Comparison of ENCODE assay signal across 8 mouse cellular contexts in genomic region chr4:123665681-123666278, GRCm38 (mm10). TPM values are rescaled to one million over a fixed set of nuclear protein-coding genes. Genes with fewer than 3 reads are reported as not detected.
DNase-seq lines count a peak whose midpoint lies in the region; ATAC-seq lines count a peak whose summit lies in the region.

No protein-coding gene starts in this region.

- 26% methylated on average over 11 of the region's 11 CpGs for WGBS in kidney, embryonic 14.5 days
- WGBS in embryonic facial prominence, embryonic 13.5 days: 33% methylated on average over 11 of the region's 11 CpGs
- 39% methylated on average over 11 of the region's 11 CpGs for WGBS in limb, embryonic 11.5 days

- H3K9ac ChIP-seq in kidney, embryonic 14.5 days (ENCODE audit: low read depth, low read length): peak overlapping the region; percentile 99
- peak overlapping the region; percentile 97 for H3K9ac ChIP-seq in embryonic facial prominence, embryonic 13.5 days
- peak overlapping the region; percentile 99 for H3K9ac ChIP-seq in limb, embryonic 11.5 days (ENCODE audit: low read length)

- ATAC-seq in kidney, embryonic 14.5 days (ENCODE audit: low FRiP score, low TSS enrichment): no peak
- no peak for ATAC-seq in embryonic facial prominence, embryonic 13.5 days (ENCODE audit: insufficient number of reproducible peaks, insufficient read depth, low FRiP score, low TSS enrichment, low read depth)
- ATAC-seq in limb, embryonic 11.5 days (ENCODE audit: insufficient number of reproducible peaks, low FRiP score, low TSS enrichment, low read depth): no peak

- H3K4me2 ChIP-seq in kidney, embryonic 14.5 days (replicated peaks; ENCODE audit: low read depth, low read length): peak overlapping the region; percentile 73
- H3K4me2 ChIP-seq in embryonic facial prominence, embryonic 13.5 days: peak overlapping the region; percentile 82
- H3K4me2 ChIP-seq in limb, embryonic 11.5 days (ENCODE audit: low read depth, severe bottlenecking): peak overlapping the region; percentile 68

- no peak for DNase-seq in kidney, postnatal 25 days
- no peak for DNase-seq in limb, embryonic 11.5 days (ENCODE audit: low spot score)
- DNase-seq in naive thymus-derived CD4-positive, alpha-beta T cell, adult 2 months (ENCODE audit: low read depth): peak; percentile 13
- no peak for DNase-seq in cerebellum, postnatal 10 days
- DNase-seq in c-Kit-positive CD71-positive TER-119-positive erythroid progenitor cells, embryonic 14.5 days (ENCODE audit: low spot score): no peak
- DNase-seq in cerebellum, postnatal 25 days: no peak

- no peaks in the 10 kb centered on the region for H3K27me3 ChIP-seq in kidney, embryonic 14.5 days (ENCODE audit: control insufficient read depth, insufficient read depth, low read length)
- H3K27me3 ChIP-seq in embryonic facial prominence, embryonic 13.5 days: no peaks in the 10 kb centered on the region
- H3K27me3 ChIP-seq in limb, embryonic 11.5 days (ENCODE audit: control insufficient read depth, insufficient read depth, low read length): no peaks in the 10 kb centered on the region

- H3K9me3 ChIP-seq in kidney, embryonic 14.5 days (ENCODE audit: control insufficient read depth, low read length): no peaks in the 10 kb centered on the region
- H3K9me3 ChIP-seq in embryonic facial prominence, embryonic 13.5 days: no peaks in the 10 kb centered on the region
- H3K9me3 ChIP-seq in limb, embryonic 11.5 days (ENCODE audit: control insufficient read depth, low read length): no peaks in the 10 kb centered on the region

- peak overlapping the region; percentile 93 for H3K4me3 ChIP-seq in kidney, embryonic 14.5 days (ENCODE audit: low read length)
- H3K4me3 ChIP-seq in embryonic facial prominence, embryonic 13.5 days: peak overlapping the region; percentile 89
- H3K4me3 ChIP-seq in limb, embryonic 11.5 days (ENCODE audit: low read depth, low read length): peak overlapping the region; percentile 81

- peaks cover 24% of the 10 kb centered on the region for H3K4me1 ChIP-seq in kidney, embryonic 14.5 days (ENCODE audit: control insufficient read depth, insufficient read depth, low read length)
- H3K4me1 ChIP-seq in embryonic facial prominence, embryonic 13.5 days: peaks cover 47% of the 10 kb centered on the region
- H3K4me1 ChIP-seq in limb, embryonic 11.5 days (ENCODE audit: control insufficient read depth, insufficient read depth, low read length): peaks cover 21% of the 10 kb centered on the region

- H3K27ac ChIP-seq in kidney, embryonic 14.5 days (ENCODE audit: low read depth, low read length): peak overlapping the region; percentile 99
- peak overlapping the region; percentile 99 for H3K27ac ChIP-seq in embryonic facial prominence, embryonic 13.5 days
- peak overlapping the region; percentile 99 for H3K27ac ChIP-seq in limb, embryonic 11.5 days (replicated peaks; ENCODE audit: low read depth, low read length)

- H3K36me3 ChIP-seq in kidney, embryonic 14.5 days (ENCODE audit: control insufficient read depth, insufficient read depth, low read length): no peaks in the 10 kb centered on the region
- H3K36me3 ChIP-seq in embryonic facial prominence, embryonic 13.5 days: peaks cover 1% of the 10 kb centered on the region; the same call in 1 of the 2 replicates
- no peaks in the 10 kb centered on the region for H3K36me3 ChIP-seq in limb, embryonic 11.5 days (ENCODE audit: control insufficient read depth, insufficient read depth, low read length)

RNA-seq across cellular contexts. Expression of gene Macf1, which starts 18.4 kb away (rescaled TPM):
- 59.2 and 89.2 TPM in 2 replicates for polyA plus RNA-seq in kidney, embryonic 14.5 days (2014; fragmentation: Nextera tagmentation; extraction: Ambion mirVana)
- 46.3 and 47.0 TPM in 2 replicates for polyA plus RNA-seq in embryonic facial prominence, embryonic 13.5 days (2015; fragmentation: Nextera tagmentation; extraction: Ambion mirVana)
- polyA plus RNA-seq in limb, embryonic 11.5 days (2014; fragmentation: Nextera tagmentation; extraction: Ambion mirVana): 71.0 and 77.0 TPM in 2 replicates

RNA-seq across cellular contexts. Expression of gene Ndufs5, which starts 52.2 kb away (rescaled TPM):
- polyA plus RNA-seq in kidney, embryonic 14.5 days (2014; fragmentation: Nextera tagmentation; extraction: Ambion mirVana): 321 and 417 TPM in 2 replicates
- 324 and 340 TPM in 2 replicates for polyA plus RNA-seq in embryonic facial prominence, embryonic 13.5 days (2015; fragmentation: Nextera tagmentation; extraction: Ambion mirVana)
- 327 and 334 TPM in 2 replicates for polyA plus RNA-seq in limb, embryonic 11.5 days (2014; fragmentation: Nextera tagmentation; extraction: Ambion mirVana)
